Mouse (Mus musculus): ENCODE data around the gene Samhd1.

GRCm38 (mm10) chr2:157129096-157129495 is 6.0 kb downstream of the Samhd1 start:
- TF ChIP-seq CTCF (IDR thresholded peaks at IDR 0.05; ENCODE audit: low read depth), result no peak
- no peak for TF ChIP-seq EP300 (IDR thresholded peaks at IDR 0.05; ENCODE audit: low read depth)

All from liver, postnatal 0 days (tissue).